Mouse (Mus musculus) kidney, adult 8-10 months (tissue): ENCODE results near the gene Slc35b4.

Source experiments
- DNase-seq, 2 experiments: peaks; one replicate each; pipeline ENCODE4 v3.0.0; 2022

Gene Slc35b4

GRCm38 (mm10) chr6:34116838-34117478 is 60.0 kb downstream of the Slc35b4 start:
- DNase-seq = no peak

GRCm38 (mm10) chr6:34111406-34111805 is 65.5 kb downstream of the Slc35b4 start:
- no peak for DNase-seq

DNA sequence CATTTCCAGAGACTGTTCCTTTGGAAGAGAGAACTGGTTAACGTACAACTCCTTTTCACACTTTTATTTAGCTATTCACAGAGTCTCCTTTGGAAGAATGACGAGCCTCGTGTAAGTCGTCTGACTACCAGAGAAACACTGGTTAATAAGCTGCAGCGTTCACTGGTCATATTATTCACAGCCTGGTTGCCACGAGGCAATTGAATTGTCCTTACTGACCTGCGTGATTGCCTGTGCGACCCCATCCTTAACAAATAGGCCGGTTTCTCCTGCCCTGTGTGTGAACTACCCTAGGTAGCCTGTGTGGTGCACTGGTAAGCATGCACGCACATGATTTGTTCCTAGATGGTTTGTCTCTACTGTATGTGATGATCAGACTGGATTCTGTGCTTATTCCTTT is 66.3 kb downstream of the Slc35b4 start:
- DNase-seq = peak; percentile 44 to 50
